Mouse (Mus musculus): Measurements from ENCODE around the gene Mrpl11. TPM values are rescaled to one million over a fixed set of nuclear protein-coding genes. Genes with fewer than 3 reads are reported as not detected.

Mrpl11 gene
- polyA plus RNA-seq (2012; ENCODE audit: low replicate concordance) = 41.9 and 74.6 TPM in 2 replicates

DNA sequence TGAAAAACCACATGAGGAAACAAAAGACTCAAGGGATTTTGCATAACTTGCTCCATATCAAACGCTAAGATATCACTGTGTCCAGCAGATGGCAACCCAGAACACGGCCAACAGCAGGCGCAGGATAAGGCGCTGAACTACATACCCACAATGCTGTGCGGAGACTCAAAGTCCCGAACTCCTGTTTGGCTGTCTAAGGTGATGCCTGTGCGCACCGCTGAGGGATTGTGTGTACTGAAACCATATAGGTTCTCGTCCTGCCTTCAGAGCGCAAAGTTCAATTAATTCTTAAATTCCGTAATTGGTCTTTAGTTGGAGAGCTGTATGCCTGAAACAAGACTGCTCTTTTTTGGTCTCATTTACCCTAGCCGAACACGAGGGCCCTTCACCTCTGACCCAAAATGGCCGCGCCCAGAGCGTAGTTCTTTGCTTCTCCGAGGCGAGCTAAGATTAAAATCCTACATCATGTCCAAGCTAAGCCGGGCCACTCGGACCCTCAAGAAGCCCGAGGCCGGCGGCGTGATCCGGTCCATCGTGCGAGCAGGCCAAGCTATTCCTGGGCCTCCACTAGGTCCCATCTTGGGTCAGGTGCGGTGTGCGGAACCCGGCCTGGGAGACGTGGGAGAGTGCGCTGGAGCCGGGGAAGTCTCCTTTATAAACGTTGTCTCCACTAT is at the start of gene Mrpl11:
TSS of gene Mrpl11 (plus strand) at position 220 of the 674 bp plus-strand sequence.

GRCm38 (mm10) chr19:4927904-4928531 is 33.9 kb upstream of the Mrpl11 start, which contains the start of gene Dpp3:
TSS of gene Dpp3 (minus strand) at chr19:4928287.

DNA sequence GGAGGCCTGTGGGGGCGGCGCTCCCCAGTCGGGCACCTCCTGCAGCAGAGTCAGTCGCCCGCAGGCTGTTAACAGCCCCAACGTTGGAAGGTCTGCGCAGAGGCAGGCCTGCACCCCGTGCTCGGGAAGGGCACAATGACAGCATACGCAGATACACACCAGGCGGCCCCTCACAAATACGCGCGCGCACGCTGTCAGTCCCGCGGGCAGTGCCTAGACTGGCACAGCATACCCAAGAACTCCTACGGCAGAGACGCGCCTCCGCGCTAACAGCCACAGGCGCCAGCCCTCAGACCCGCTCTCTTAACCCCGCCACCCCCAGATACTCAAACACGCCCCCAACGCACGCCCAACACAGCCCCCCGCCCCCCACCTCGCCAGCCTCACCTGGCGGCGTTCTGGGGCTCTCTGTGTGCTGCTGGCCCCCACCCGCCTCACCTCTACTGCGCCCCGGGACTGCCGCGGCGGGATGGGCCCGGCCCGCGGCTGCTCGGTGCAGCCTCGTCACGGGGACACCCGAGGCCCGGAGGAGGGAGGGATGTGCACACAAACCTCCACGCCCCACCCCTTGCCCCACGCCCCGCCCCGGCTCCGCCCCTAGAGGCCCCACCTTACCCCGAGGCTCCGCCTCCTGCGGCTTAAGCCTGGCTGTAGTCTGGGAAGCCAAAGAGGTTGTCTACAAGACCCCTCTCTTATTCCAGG is 19.2 kb upstream of the Mrpl11 start, which contains the start of gene Peli3:
TSS of gene Peli3 (minus strand) at position 577 of the 702 bp plus-strand sequence.

GRCm38 (mm10) chr19:4990256-4990625 is 28.3 kb downstream of the Mrpl11 start, which contains the start of gene Npas4:
TSS of gene Npas4 (minus strand) at chr19:4990316.

Other genes starting within 250 kb of the Mrpl11 start
- 3.1 and 4.8 TPM in 2 replicates for gene Rbm4b, start 205.7 kb upstream of the Mrpl11 start, polyA plus RNA-seq (2012; ENCODE audit: low replicate concordance)
- 3.0 and 9.7 TPM in 2 replicates for gene Rbm4, start 168.2 kb upstream of the Mrpl11 start, polyA plus RNA-seq (2012; ENCODE audit: low replicate concordance)
- gene Gm21992, start 150.5 kb upstream of the Mrpl11 start, polyA plus RNA-seq (2012; ENCODE audit: low replicate concordance) = 3.5 and 7.0 TPM in 2 replicates
- gene Rbm14, start 150.5 kb upstream of the Mrpl11 start, polyA plus RNA-seq (2012; ENCODE audit: low replicate concordance) = 23.2 and 88.3 TPM in 2 replicates
- gene Ccs, start 122.8 kb upstream of the Mrpl11 start, polyA plus RNA-seq (2012; ENCODE audit: low replicate concordance) = 21.4 and 110 TPM in 2 replicates
- not detected in 2 replicates for gene Ccdc87, start 122.8 kb upstream of the Mrpl11 start, polyA plus RNA-seq (2012; ENCODE audit: low replicate concordance)
- gene Ctsf, start 107.0 kb upstream of the Mrpl11 start, polyA plus RNA-seq (2012; ENCODE audit: low replicate concordance) = 17.8 and 31.5 TPM in 2 replicates
- gene Actn3, start 84.2 kb upstream of the Mrpl11 start, polyA plus RNA-seq (2012; ENCODE audit: low replicate concordance) = 0.37 and 0.66 TPM in 2 replicates
- gene Zdhhc24, start 83.5 kb upstream of the Mrpl11 start, polyA plus RNA-seq (2012; ENCODE audit: low replicate concordance) = 5.1 and 6.1 TPM in 2 replicates
- 4.4 and 8.3 TPM in 2 replicates for gene Bbs1, start 55.5 kb upstream of the Mrpl11 start, polyA plus RNA-seq (2012; ENCODE audit: low replicate concordance)
- 49.7 and 54.1 TPM in 2 replicates for gene Dpp3, start 33.9 kb upstream of the Mrpl11 start, polyA plus RNA-seq (2012; ENCODE audit: low replicate concordance)
- gene Peli3, start 19.0 kb upstream of the Mrpl11 start, polyA plus RNA-seq (2012; ENCODE audit: low replicate concordance) = 0.11 and 0.36 TPM in 2 replicates
- gene Npas4, start 28.2 kb downstream of the Mrpl11 start, polyA plus RNA-seq (2012; ENCODE audit: low replicate concordance) = 0.14 and 0.37 TPM in 2 replicates
- gene Slc29a2, start 61.7 kb downstream of the Mrpl11 start, polyA plus RNA-seq (2012; ENCODE audit: low replicate concordance) = 3.2 and 6.6 TPM in 2 replicates
- gene B4gat1, start 76.7 kb downstream of the Mrpl11 start, polyA plus RNA-seq (2012; ENCODE audit: low replicate concordance) = 6.5 TPM in 2 replicates
- not detected in 2 replicates for gene AC124502.3, start 76.7 kb downstream of the Mrpl11 start, polyA plus RNA-seq (2012; ENCODE audit: low replicate concordance)
- gene Brms1, start 79.2 kb downstream of the Mrpl11 start, polyA plus RNA-seq (2012; ENCODE audit: low replicate concordance) = 29.9 and 97.0 TPM in 2 replicates
- 0.43 and 0.90 TPM in 2 replicates for gene Rin1, start 88.3 kb downstream of the Mrpl11 start, polyA plus RNA-seq (2012; ENCODE audit: low replicate concordance)
- 4.3 and 7.0 TPM in 2 replicates for gene Cd248, start 105.9 kb downstream of the Mrpl11 start, polyA plus RNA-seq (2012; ENCODE audit: low replicate concordance)
- gene Tmem151a, start 123.4 kb downstream of the Mrpl11 start, polyA plus RNA-seq (2012; ENCODE audit: low replicate concordance) = 0.09 and 1.3 TPM in 2 replicates
- 12.3 and 39.3 TPM in 2 replicates for gene Yif1a, start 126.4 kb downstream of the Mrpl11 start, polyA plus RNA-seq (2012; ENCODE audit: low replicate concordance)
- 2.3 and 6.4 TPM in 2 replicates for gene Cnih2, start 136.4 kb downstream of the Mrpl11 start, polyA plus RNA-seq (2012; ENCODE audit: low replicate concordance)
- 269 and 344 TPM in 2 replicates for gene Rab1b, start 144.9 kb downstream of the Mrpl11 start, polyA plus RNA-seq (2012; ENCODE audit: low replicate concordance)
- gene Klc2, start 156.4 kb downstream of the Mrpl11 start, polyA plus RNA-seq (2012; ENCODE audit: low replicate concordance) = 18.0 and 32.6 TPM in 2 replicates